Mouse (Mus musculus): ENCODE measurements at regions not wholly inside any gene's neighbourhood (a gene's known extent, or its start where the extent isn't known, plus 50 kb on each side); places are given as distances from the start of the nearest gene placed in this dataset.
A peak's percentile ranks its signal among the peaks of the same experiment; 100 is the strongest.

- intact Hi-C loops (cut with DNase I; ENCODE audit: low total_unique reads), result loop anchor here (10.0 kb wide), 1 partner anchor 104 kb away; no protein-coding TSS in a partner anchor
- no peak for DNase-seq
Measured at GRCm38 (mm10) chr14:103458340-103458739, 54.8 kb upstream of the Scel start.

GRCm38 (mm10) chr14:103456106-103456505, 57.0 kb upstream of the Scel start:
- intact Hi-C loops (cut with DNase I; ENCODE audit: low total_unique reads), result loop anchor here (10.0 kb wide), 1 partner anchor 101 kb away; no protein-coding TSS in a partner anchor
- no peak for DNase-seq

GRCm38 (mm10) chr14:103450756-103451155, 62.4 kb upstream of the Scel start:
- intact Hi-C loops (cut with DNase I; ENCODE audit: low total_unique reads), result loop anchor here (10.0 kb wide), 1 partner anchor 96 kb away; no protein-coding TSS in a partner anchor
- no peak for DNase-seq

GRCm38 (mm10) chr14:103449447-103449846, 63.7 kb upstream of the Scel start:
- DNase-seq, result no peak
- intact Hi-C loops (cut with DNase I; ENCODE audit: low total_unique reads), result no loop called here

- intact Hi-C loops (cut with DNase I; ENCODE audit: low total_unique reads), result no loop called here
- no peak for DNase-seq
Measured at GRCm38 (mm10) chr14:103449033-103449432, 64.1 kb upstream of the Scel start.

- intact Hi-C loops (cut with DNase I; ENCODE audit: low total_unique reads), result no loop called here
- DNase-seq, result no peak
Measured at GRCm38 (mm10) chr14:103446671-103447070, 66.5 kb upstream of the Scel start.

GRCm38 (mm10) chr14:103441454-103442065, 71.6 kb upstream of the Scel start:
- no peak for DNase-seq
- intact Hi-C loops (cut with DNase I; ENCODE audit: low total_unique reads), result no loop called here

GRCm38 (mm10) chr14:103440243-103440642, 72.9 kb upstream of the Scel start:
- no peak for DNase-seq
- intact Hi-C loops (cut with DNase I; ENCODE audit: low total_unique reads), result no loop called here

- intact Hi-C loops (cut with DNase I; ENCODE audit: low total_unique reads), result no loop called here
- DNase-seq, result peak; percentile 51
Measured at GRCm38 (mm10) chr14:103434218-103434617, 78.9 kb upstream of the Scel start.

GRCm38 (mm10) chr14:103433106-103433505, 80.0 kb upstream of the Scel start:
- intact Hi-C loops (cut with DNase I; ENCODE audit: low total_unique reads), result no loop called here
- no peak for DNase-seq

GRCm38 (mm10) chr14:103427873-103428272, 81.3 kb upstream of the Mycbp2 start:
- intact Hi-C loops (cut with DNase I; ENCODE audit: low total_unique reads), result no loop called here
- no peak for DNase-seq

- DNase-seq, result no peak
- intact Hi-C loops (cut with DNase I; ENCODE audit: low total_unique reads), result no loop called here
Measured at GRCm38 (mm10) chr14:103421305-103421822, 74.8 kb upstream of the Mycbp2 start.

- DNase-seq, result no peak
- intact Hi-C loops (cut with DNase I; ENCODE audit: low total_unique reads), result no loop called here
Measured at GRCm38 (mm10) chr14:103417110-103418061, 70.8 kb upstream of the Mycbp2 start.

- intact Hi-C loops (cut with DNase I; ENCODE audit: low total_unique reads), result no loop called here
- DNase-seq, result no peak
Measured at GRCm38 (mm10) chr14:103404611-103405010, 58.0 kb upstream of the Mycbp2 start.

- no peak for DNase-seq
- intact Hi-C loops (cut with DNase I; ENCODE audit: low total_unique reads), result no loop called here
Measured at GRCm38 (mm10) chr14:103403054-103403453, 56.4 kb upstream of the Mycbp2 start.

GRCm38 (mm10) chr14:103401983-103402382, 55.4 kb upstream of the Mycbp2 start:
- intact Hi-C loops (cut with DNase I; ENCODE audit: low total_unique reads), result no loop called here
- no peak for DNase-seq

- intact Hi-C loops (cut with DNase I; ENCODE audit: low total_unique reads), result no loop called here
- no peak for DNase-seq
Measured at GRCm38 (mm10) chr14:103401280-103401679, 54.7 kb upstream of the Mycbp2 start.

- intact Hi-C loops (cut with DNase I; ENCODE audit: low total_unique reads), result no loop called here
- DNase-seq, result no peak
Measured at GRCm38 (mm10) chr14:103398401-103398800, 51.8 kb upstream of the Mycbp2 start.

Data from gastrocnemius, postnatal 14 days (tissue).